9 mouse cellular contexts compared by ENCODE assay signal in the genomic region with DNA sequence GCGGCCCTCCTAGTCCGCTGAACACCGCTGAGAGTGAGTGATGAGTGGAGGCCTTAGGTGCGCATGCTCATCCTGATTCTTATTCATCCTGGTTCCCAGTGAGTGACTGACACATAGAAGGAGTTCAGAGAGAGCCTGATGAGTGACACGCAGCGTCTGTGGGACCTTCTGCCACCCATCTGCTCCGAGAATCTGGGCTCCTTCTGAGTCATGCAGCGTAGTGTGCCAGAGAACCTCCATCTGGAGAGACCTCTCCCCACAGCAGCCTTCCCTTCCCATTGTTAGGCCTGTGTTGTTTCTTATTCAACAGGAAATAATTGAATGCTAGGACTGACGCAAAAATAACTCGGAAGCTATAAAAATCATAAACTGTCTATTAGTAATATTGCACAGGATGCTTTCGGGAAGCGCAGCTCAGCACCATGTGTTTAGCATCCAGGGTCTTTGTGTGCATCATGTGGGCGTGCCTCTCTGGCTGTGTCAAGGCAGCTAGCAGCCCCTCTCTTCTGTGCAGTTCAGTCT.
DNase-seq lines count a peak whose midpoint lies in the region; ATAC-seq lines count a peak whose summit lies in the region.
"Had no signal": no experiment of that assay in that cellular context is flagged by ENCODE, and none has a peak within 500 bp of the region (broad histone marks: within the 10 kb centered on the region; RNA-seq: fewer than 3 reads in every experiment).

No protein-coding gene starts in this region.

- H3K9ac ChIP-seq in kidney, embryonic 14.5 days (ENCODE audit: low read depth, low read length), result no peak overlapping the region
- no peak overlapping the region for H3K9ac ChIP-seq in forebrain, embryonic 15.5 days (replicated peaks)

- H3K4me1 ChIP-seq in kidney, embryonic 14.5 days (ENCODE audit: control insufficient read depth, insufficient read depth, low read length), result no peaks in the 10 kb centered on the region
- peaks cover 13% of the 10 kb centered on the region; the same call in 1 of the 2 replicates for H3K4me1 ChIP-seq in forebrain, embryonic 15.5 days
- 0 out of 2 replicates have a peak, but pooled peaks cover 3% of the 10 kb centered on the region for H3K4me1 ChIP-seq in heart, embryonic 10.5 days

- H3K27ac ChIP-seq in kidney, embryonic 14.5 days (ENCODE audit: low read depth, low read length), result no peak overlapping the region
- H3K27ac ChIP-seq in forebrain, embryonic 15.5 days (replicated peaks), result peak overlapping the region; percentile 87
- H3K27ac ChIP-seq in heart, embryonic 10.5 days, result no peak overlapping the region

- DNase-seq in kidney, adult 9 months, result peak; percentile 35
- peak; percentile 80 to 83 for DNase-seq in layer of hippocampus, postnatal 25 days (ENCODE audit: extremely low spot score in 1 of 2, low spot score in 1 of 2)
- peak; percentile 68 to 73 for DNase-seq in right cerebral cortex, adult 2 months (ENCODE audit: low spot score in 2 of 2)
- DNase-seq in adrenal gland, adult 18-20 months (ENCODE audit: low spot score in 2 of 2), result no peak
- no peak for DNase-seq in gastrocnemius, postnatal 4 days (ENCODE audit: low spot score in 2 of 2)
- DNase-seq in heart, embryonic 10.5 days (ENCODE audit: low spot score), result no peak
- DNase-seq: heart, postnatal 10 days had no signal

- H3K27me3 ChIP-seq in kidney, embryonic 14.5 days (ENCODE audit: control insufficient read depth, insufficient read depth, low read length), result no peaks in the 10 kb centered on the region
- no peaks in the 10 kb centered on the region for H3K27me3 ChIP-seq in forebrain, embryonic 15.5 days
- no peaks in the 10 kb centered on the region for H3K27me3 ChIP-seq in heart, embryonic 10.5 days (ENCODE audit: insufficient read depth, poor library complexity, severe bottlenecking)

- no peak for ATAC-seq in kidney, embryonic 14.5 days (ENCODE audit: low FRiP score, low TSS enrichment)
- ATAC-seq in forebrain, embryonic 15.5 days (replicated peaks), result peak; percentile 96

- no peaks in the 10 kb centered on the region for H3K9me3 ChIP-seq in kidney, embryonic 14.5 days (ENCODE audit: control insufficient read depth, low read length)
- H3K9me3 ChIP-seq in forebrain, embryonic 15.5 days, result no peaks in the 10 kb centered on the region
- H3K9me3 ChIP-seq in heart, embryonic 10.5 days, result no peaks in the 10 kb centered on the region

- no peak overlapping the region for H3K4me3 ChIP-seq in kidney, embryonic 14.5 days (ENCODE audit: low read length)
- H3K4me3 ChIP-seq in forebrain, embryonic 15.5 days, result no peak overlapping the region
- H3K4me3 ChIP-seq in heart, embryonic 10.5 days, result no peak overlapping the region

- H3K36me3 ChIP-seq in kidney, embryonic 14.5 days (ENCODE audit: control insufficient read depth, insufficient read depth, low read length), result no peaks in the 10 kb centered on the region
- no peaks in the 10 kb centered on the region for H3K36me3 ChIP-seq in forebrain, embryonic 15.5 days
- H3K36me3 ChIP-seq in heart, embryonic 10.5 days, result no peaks in the 10 kb centered on the region

- 84% methylated on average over 13 of the region's 13 CpGs for WGBS in kidney, embryonic 14.5 days
- WGBS in forebrain, embryonic 15.5 days, result 57% methylated on average over 13 of the region's 13 CpGs
- 80% methylated on average over 13 of the region's 13 CpGs for WGBS in heart, embryonic 10.5 days

- no peak overlapping the region for H3K4me2 ChIP-seq in kidney, embryonic 14.5 days (replicated peaks; ENCODE audit: low read depth, low read length)
- no peak overlapping the region for H3K4me2 ChIP-seq in forebrain, embryonic 15.5 days (replicated peaks)

Comparison
In these comparisons a context has a peak if more than half of its experiments do, and no peak if none do; other contexts are left out.
1. DNase-seq: peak in kidney, adult 9 months (single experiment), layer of hippocampus, postnatal 25 days (2 of 2) and right cerebral cortex, adult 2 months (2 of 2); none in adrenal gland, adult 18-20 months (0 of 2), gastrocnemius, postnatal 4 days (0 of 2) and heart, embryonic 10.5 days (single experiment).